Mouse (Mus musculus) hindbrain, embryonic 15.5 days (tissue): ENCODE data around the gene Dab2ip. TPM values are rescaled to one million over a fixed set of nuclear protein-coding genes. Genes with fewer than 3 reads are reported as not detected.

Experiments
- ATAC-seq: fragments of 200-750 bp; cut with Nextera tagmentation; 2 replicates; pipeline ENCODE4 v1.8.0; 2017; ENCODE audit warnings: low read depth, moderate number of reproducible peaks, moderate TSS enrichment; ENCODE audit not compliant: low FRiP score
- H3K27ac ChIP-seq: fragments of 300-500 bp; sonication (generic); replicated peaks from 2 replicates; pipeline ENCODE4 v1.5.1; 2015; ENCODE audit warnings: mild to moderate bottlenecking, inconsistent platforms
- H3K27me3 ChIP-seq: fragments of 300-500 bp; sonication (generic); 2 replicates; pipeline ENCODE4 v1.6.1; 2015; ENCODE audit warnings: control low read depth, inconsistent platforms
- H3K36me3 ChIP-seq: fragments of 300-500 bp; sonication (generic); 2 replicates; pipeline ENCODE4 v1.6.1; 2015; ENCODE audit warnings: control low read depth, inconsistent platforms
- H3K4me1 ChIP-seq: fragments of 300-500 bp; sonication (generic); replicated peaks from 2 replicates; pipeline ENCODE4 v1.6.1; 2015; ENCODE audit warnings: control low read depth, inconsistent platforms
- H3K4me2 ChIP-seq: fragments of 300-500 bp; sonication (generic); 2 replicates; pipeline ENCODE4 v1.6.1; 2015; ENCODE audit warnings: moderate library complexity, mild to moderate bottlenecking, inconsistent platforms
- H3K4me3 ChIP-seq: fragments of 300-500 bp; sonication (generic); 2 replicates; pipeline ENCODE4 v1.5.1; 2015; ENCODE audit warnings: mild to moderate bottlenecking, inconsistent platforms
- H3K9ac ChIP-seq: fragments of 300-500 bp; sonication (generic); 2 replicates; pipeline ENCODE4 v1.6.1; 2015; ENCODE audit warnings: inconsistent platforms
- H3K9me3 ChIP-seq: fragments of 300-500 bp; sonication (generic); 2 replicates; pipeline ENCODE4 v1.6.1; 2016; ENCODE audit warnings: control low read depth, inconsistent platforms
- WGBS: fragments of 180-500 bp; shearing (Covaris S2); methylation state at CpG from one replicate; pipeline ENCODE4 v1.1.7; 2015; 5-methylcytosine and 5-hydroxymethylcytosine counted together
- polyA plus RNA-seq: library from polyadenylated mRNA; unstranded; fragments of >200 nt; fragmentation: Nextera tagmentation; extraction: Ambion mirVana; gene quantifications from 2 replicates; pipeline ENCODE4 v1.2.1, GENCODE M21; 2015

Gene Dab2ip
- polyA plus RNA-seq, 1 experiment from 2014 or later: 70.7 TPM

DNA sequence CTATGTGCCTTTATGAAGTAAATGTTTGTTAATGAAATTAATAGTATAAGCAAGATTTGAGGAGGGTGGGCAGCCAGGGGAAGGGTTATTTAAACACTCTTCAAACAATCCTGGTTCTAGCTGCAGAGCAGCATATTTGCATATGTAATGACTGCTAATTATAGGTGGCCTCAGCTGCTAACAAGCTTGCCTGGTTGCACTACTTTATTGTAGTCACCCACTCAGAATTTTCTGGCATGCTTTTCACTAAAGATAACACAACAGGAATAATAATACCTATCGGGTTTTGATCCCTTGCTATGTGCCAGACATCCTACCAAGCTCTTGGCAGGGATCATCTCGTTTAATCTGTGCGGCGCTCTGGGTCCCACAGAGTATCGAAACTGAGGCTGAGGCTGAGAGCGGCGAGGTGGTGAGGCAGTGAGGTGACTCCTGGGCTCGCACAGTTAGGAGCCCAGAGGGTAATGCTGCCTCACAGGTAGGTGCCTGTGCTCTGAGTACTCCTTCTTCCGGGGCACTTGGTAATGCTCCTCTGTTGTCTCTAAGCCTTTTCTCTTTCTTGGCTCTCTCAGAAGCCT, 126.8 kb downstream of the Dab2ip start:
- peaks cover 91% of the 10 kb centered on the region for H3K4me1 ChIP-seq
- no peaks in the 10 kb centered on the region for H3K9me3 ChIP-seq
- peak overlapping the region; percentile 49; the same call in 1 of the 2 replicates for H3K27ac ChIP-seq
- no peak overlapping the region for H3K4me2 ChIP-seq
- no peak overlapping the region for H3K9ac ChIP-seq
- WGBS: 37% methylated on average over 9 of the region's 9 CpGs
- ATAC-seq: no peak
- H3K4me3 ChIP-seq: no peak overlapping the region
- H3K27me3 ChIP-seq: no peaks in the 10 kb centered on the region
- H3K36me3 ChIP-seq: no peaks in the 10 kb centered on the region

DNA sequence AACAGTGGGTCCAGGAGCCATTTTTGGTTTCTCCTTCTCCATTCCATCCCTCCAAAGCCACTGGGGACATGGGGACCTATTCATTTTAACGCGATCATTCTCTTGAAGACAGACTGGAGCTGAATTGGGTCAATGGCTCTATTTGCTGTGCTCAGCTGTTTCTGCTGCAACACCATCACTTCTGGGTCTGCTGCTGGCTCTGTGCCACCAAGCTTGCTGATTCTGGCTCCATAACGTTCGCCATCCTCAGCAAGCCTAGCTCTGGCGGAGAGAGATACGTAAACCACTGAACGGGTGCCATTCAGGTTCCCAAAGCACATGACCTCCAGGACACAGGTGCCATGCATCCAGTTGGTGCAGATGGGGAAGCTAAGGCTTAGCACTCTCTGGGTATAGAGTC, 128.0 kb downstream of the Dab2ip start:
- peaks cover 91% of the 10 kb centered on the region for H3K4me1 ChIP-seq
- 39% methylated on average over 7 of the region's 7 CpGs for WGBS
- no peak overlapping the region for H3K4me2 ChIP-seq
- H3K9ac ChIP-seq: no peak overlapping the region
- no peaks in the 10 kb centered on the region for H3K36me3 ChIP-seq
- no peak for ATAC-seq
- H3K4me3 ChIP-seq: no peak overlapping the region
- H3K27ac ChIP-seq: 0 out of 2 replicates have a peak overlapping the region, but pooled peaks have one; percentile 49
- H3K9me3 ChIP-seq: no peaks in the 10 kb centered on the region
- no peaks in the 10 kb centered on the region for H3K27me3 ChIP-seq

DNA sequence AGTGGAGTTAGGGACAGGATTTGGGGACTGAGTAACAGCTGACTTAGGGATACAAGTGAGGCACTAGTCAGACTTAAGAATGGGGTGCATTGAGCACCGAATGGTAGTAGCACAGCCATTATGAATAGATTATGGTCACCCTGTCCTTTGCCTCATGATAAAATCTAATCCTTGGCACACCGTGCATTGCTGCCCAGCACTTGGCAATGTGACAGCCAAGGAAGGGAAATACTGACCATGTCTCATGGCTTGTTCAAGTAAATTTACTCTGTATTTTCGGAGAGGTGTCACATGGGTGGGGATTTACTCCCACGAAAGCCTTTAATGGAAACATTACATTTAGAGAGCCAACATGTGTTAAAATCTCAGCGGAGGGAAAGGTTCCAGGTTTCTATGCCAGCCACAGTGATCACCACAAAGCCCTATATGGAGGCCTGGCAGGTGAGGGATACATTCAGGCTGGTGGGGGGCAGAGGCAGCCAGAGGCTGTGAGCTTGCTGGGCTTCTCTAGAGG, 129.5 kb downstream of the Dab2ip start:
- Histone ChIP-seq H3K9ac (no peak overlapping the region), H3K27ac (no peak overlapping the region), H3K4me1 (peaks cover 93% of the 10 kb centered on the region), H3K9me3 (no peaks in the 10 kb centered on the region), H3K27me3 (no peaks in the 10 kb centered on the region), H3K36me3 (no peaks in the 10 kb centered on the region), H3K4me2 (no peak overlapping the region), H3K4me3 (no peak overlapping the region)
- WGBS: 77% methylated on average over 5 of the region's 5 CpGs
- ATAC-seq: no peak

DNA sequence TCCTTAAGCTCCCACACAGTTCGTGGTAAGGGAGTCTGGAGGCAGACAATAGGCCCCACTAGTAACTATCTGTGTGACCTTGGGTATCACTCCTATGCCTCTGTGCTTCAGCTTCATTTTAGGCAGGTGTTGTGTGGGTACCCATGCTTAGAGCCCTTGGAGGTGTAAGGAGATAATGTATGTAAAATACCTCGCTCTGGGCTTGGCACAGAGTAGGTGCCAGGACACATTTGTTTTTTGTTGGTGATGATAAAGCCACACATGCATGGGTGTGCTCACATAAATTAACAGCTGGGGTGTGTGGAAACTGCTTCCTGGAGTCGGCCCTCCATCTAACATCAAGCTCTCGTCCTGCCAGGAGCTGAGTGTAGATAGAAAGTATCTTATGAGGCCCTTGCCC, 130.1 kb downstream of the Dab2ip start:
- Histone ChIP-seq H3K27ac (no peak overlapping the region), H3K4me1 (peaks cover 94% of the 10 kb centered on the region), H3K4me3 (no peak overlapping the region), H3K4me2 (no peak overlapping the region), H3K27me3 (no peaks in the 10 kb centered on the region), H3K36me3 (no peaks in the 10 kb centered on the region), H3K9me3 (no peaks in the 10 kb centered on the region), H3K9ac (no peak overlapping the region)
- ATAC-seq: no peak
- WGBS: 62% methylated on average over 4 of the region's 4 CpGs

DNA sequence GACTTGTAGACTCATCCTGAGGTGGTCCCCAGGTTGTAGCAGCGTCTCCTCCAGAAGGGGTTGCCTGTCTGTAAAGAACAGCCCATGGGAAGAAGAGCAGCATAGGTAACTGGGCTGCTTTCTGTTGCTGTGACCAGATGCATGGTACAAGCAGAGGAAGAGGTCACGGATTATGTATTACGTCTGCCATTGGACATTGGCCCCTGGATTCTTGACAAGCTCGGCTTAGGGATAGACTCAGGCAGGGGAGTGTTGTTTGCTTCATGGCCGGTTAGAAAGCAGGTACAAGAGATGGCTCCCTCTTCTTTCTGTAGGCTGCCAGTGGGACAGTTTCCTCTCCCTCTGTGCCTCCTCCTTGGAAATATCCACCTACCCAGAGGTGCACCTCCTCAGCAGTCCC, 130.5 kb downstream of the Dab2ip start:
- no peak overlapping the region for H3K4me3 ChIP-seq
- H3K36me3 ChIP-seq: no peaks in the 10 kb centered on the region
- no peaks in the 10 kb centered on the region for H3K27me3 ChIP-seq
- H3K4me1 ChIP-seq: peaks cover 95% of the 10 kb centered on the region
- no peak for ATAC-seq
- no peak overlapping the region for H3K4me2 ChIP-seq
- H3K9me3 ChIP-seq: no peaks in the 10 kb centered on the region
- H3K27ac ChIP-seq: no peak overlapping the region
- no peak overlapping the region for H3K9ac ChIP-seq
- 95% methylated on average over 5 of the region's 5 CpGs for whole genome bisulfite sequencing

DNA sequence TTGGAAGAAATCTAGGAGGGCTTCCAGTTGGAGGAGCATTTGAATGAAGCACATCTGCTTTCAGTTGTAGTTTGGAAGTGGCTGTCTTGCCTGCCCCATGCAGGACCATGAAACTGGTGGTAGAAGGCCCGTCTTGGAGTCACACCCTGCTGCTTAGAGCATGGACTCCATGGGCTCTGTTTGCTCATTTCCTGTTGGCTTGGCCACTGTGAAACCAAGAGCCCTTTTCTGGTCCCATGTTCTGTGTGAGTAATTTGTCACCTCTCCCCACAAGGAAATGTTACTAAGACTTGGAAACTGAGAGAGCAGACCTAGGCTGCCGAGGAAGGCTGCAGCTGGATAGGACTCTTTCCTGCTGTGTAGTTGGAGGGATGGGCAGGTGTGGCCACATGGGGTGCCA, 131.8 kb downstream of the Dab2ip start:
- H3K27ac ChIP-seq: no peak overlapping the region
- no peak for ATAC-seq
- H3K4me1 ChIP-seq: peaks cover 92% of the 10 kb centered on the region

DNA sequence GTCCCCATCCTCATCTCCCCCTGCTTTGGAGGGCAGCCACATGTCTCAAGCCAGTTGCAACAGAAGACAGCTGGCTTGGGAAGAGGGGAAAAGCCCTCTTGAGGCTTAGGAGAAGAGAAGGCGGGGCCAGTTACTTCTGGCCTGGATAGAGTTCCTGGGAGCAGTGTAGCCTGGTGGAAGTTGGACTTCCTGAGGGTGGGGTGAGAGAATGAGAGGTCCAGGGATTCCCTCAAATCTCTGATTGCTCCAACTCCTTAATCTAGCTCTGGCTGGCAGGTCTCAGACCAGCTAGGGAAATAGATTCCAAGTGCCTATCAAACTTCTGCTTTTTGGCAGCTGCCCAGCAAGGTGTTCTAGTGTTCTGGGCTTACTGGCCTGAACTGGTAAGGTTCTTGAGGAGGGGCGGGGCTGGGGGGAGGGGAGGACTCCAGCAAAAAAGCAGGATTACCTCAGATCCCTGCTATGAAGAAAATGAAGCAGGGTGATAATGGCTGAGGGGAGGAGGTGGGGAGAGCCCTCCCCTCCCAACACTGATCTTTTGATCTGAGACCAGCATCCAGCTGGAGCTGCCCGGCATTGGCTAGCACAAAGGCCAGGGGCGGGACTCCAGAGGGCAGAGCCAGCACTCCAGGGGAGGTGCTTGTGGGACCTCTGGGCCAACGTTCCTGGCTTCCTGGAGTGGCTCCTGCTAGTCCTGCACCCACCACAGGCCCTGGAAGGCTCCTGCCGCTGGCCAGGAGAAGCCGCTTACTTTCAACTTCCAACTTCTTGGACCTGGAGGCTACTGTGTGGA, 133.4 kb downstream of the Dab2ip start:
- Histone ChIP-seq H3K27me3 (no peaks in the 10 kb centered on the region), H3K9me3 (no peaks in the 10 kb centered on the region), H3K36me3 (no peaks in the 10 kb centered on the region), H3K4me3 (no peak overlapping the region), H3K4me2 (no peak overlapping the region), H3K27ac (peak overlapping the region; percentile 14; the same call in 1 of the 2 replicates), H3K4me1 (peaks cover 92% of the 10 kb centered on the region), H3K9ac (no peak overlapping the region)
- ATAC-seq: peak; percentile 27
- WGBS: 26% methylated on average over 7 of the region's 7 CpGs

More for the DNA sequence above, 131.8 kb downstream of the Dab2ip start:
- Histone ChIP-seq H3K36me3 (no peaks in the 10 kb centered on the region), H3K4me3 (no peak overlapping the region), H3K9me3 (no peaks in the 10 kb centered on the region), H3K27me3 (no peaks in the 10 kb centered on the region), H3K9ac (no peak overlapping the region), H3K4me2 (no peak overlapping the region)
- 66% methylated on average over 2 of the region's 2 CpGs for WGBS

DNA sequence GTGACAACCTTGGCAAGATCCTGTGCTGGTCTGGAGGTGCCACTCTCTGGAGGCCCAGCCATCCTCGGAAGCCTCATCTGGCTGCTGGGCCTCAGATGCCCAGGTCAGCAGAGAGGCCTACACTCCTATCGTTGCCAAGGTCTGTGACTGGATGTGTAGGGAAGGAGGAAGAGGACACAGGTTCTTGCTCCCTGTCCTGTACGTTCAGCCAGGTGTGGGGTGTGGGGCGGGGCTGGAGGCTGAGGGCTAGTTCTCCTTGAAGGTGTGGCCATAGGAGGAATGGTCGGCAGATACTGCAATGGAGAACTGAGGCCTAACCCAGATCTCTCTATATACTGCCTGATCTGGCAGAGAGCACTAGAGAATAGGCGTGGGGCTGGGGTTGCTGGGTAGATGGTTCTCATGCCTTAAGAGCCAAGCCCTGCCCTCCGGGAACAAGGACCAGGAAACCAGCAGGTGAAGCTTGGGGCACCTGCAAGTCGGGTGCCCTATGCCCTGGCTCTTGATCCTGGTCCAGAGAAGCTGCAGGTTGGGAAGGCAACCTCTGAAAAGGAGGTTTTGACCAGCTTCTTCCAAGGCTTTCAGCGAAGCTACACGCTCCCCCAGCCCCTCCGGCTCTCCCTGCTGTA, 134.3 kb downstream of the Dab2ip start:
- Histone ChIP-seq H3K9me3 (no peaks in the 10 kb centered on the region), H3K4me3 (no peak overlapping the region), H3K27me3 (no peaks in the 10 kb centered on the region), H3K36me3 (no peaks in the 10 kb centered on the region), H3K9ac (no peak overlapping the region), H3K27ac (no peak overlapping the region), H3K4me1 (peaks cover 92% of the 10 kb centered on the region), H3K4me2 (no peak overlapping the region)
- WGBS: 89% methylated on average over 11 of the region's 11 CpGs
- no peak for ATAC-seq

DNA sequence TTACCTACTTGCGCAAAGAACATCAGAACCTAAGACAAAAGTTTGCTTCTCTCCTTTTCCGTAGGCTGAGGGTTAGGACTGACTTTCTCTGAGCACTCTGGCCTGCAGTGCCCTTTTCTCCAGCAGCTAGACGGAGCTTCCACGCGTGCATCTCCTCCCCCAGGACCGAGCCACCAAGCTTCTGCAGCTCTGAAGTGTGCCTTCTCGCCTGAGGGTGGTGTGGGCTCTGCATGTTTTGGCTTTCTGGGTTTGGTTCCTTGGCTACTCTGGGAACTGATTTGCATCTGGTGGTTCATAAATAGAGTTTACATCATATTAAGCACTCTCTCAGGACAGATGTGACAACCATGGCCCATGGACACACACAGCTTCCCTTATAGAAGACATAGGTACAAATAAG, 135.0 kb downstream of the Dab2ip start:
- H3K36me3 ChIP-seq: no peaks in the 10 kb centered on the region
- peaks cover 91% of the 10 kb centered on the region for H3K4me1 ChIP-seq
- 79% methylated on average over 7 of the region's 7 CpGs for WGBS
- H3K27ac ChIP-seq: no peak overlapping the region
- H3K4me3 ChIP-seq: no peak overlapping the region
- no peaks in the 10 kb centered on the region for H3K9me3 ChIP-seq
- H3K9ac ChIP-seq: no peak overlapping the region
- H3K27me3 ChIP-seq: no peaks in the 10 kb centered on the region
- no peak overlapping the region for H3K4me2 ChIP-seq
- ATAC-seq: no peak

DNA sequence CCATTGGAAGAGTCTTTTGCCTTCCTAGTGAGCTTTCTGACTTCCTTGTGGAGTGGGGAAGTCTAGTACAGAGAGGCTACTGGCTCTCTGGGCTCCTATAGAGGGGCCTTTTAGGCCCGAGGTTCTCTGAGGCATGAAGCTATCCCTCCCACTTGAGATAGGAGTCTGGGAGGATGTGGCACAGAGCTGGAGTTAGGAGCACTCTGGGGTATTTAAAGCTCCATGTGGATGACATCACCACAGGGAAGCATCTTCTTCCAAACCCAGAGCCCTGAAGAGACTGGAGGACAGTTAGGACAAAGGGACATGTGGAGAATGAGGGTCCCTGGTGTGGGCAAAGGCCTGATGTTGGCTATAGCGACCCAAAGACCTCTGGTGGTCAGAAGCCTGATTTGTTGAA, 136.0 kb downstream of the Dab2ip start:
- Histone ChIP-seq H3K4me3 (no peak overlapping the region), H3K4me2 (no peak overlapping the region), H3K27me3 (no peaks in the 10 kb centered on the region), H3K36me3 (no peaks in the 10 kb centered on the region), H3K27ac (no peak overlapping the region), H3K9me3 (no peaks in the 10 kb centered on the region), H3K4me1 (peaks cover 86% of the 10 kb centered on the region), H3K9ac (no peak overlapping the region)
- WGBS: 50% methylated on average over 2 of the region's 2 CpGs
- no peak for ATAC-seq

DNA sequence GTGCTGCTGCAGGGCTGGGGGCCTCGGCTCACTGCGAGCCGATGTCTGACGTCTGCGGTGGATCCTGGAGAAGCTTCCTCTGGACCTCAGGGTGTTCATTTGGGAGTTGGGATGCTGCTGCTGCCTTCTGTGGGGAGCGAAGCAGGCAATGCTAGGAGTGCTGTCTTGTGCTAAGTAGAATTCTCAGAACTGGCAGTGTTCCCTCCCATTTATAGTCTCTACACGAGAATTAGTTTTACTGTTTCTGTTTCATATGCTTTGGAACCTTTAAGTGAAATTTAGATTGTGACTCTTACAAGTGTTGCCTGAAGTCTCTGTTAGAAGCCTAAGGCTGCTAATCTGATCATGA, 138.1 kb downstream of the Dab2ip start:
- WGBS: 68% methylated on average over 7 of the region's 7 CpGs
- Histone ChIP-seq H3K4me1 (peaks cover 81% of the 10 kb centered on the region), H3K36me3 (no peaks in the 10 kb centered on the region), H3K9me3 (no peaks in the 10 kb centered on the region), H3K27ac (no peak overlapping the region), H3K9ac (no peak overlapping the region), H3K4me3 (no peak overlapping the region), H3K27me3 (no peaks in the 10 kb centered on the region), H3K4me2 (no peak overlapping the region)
- ATAC-seq: no peak
